Mouse (Mus musculus) mouse embryonic stem cell (cell line): ENCODE results near the gene Snx7.

Source experiments
- in situ Hi-C, 2 experiments: fragments of 300-500 bp; cut with MboI; formaldehyde crosslinking; loops; 1 replicate in 1 of 2; 3 replicates in 1 of 2; pipeline ENCODE4 v1.14.3; 2019 to 2020; ENCODE audit warnings: low sequenced_read_pairs in 2 of 2, low pct_unique_long_range_greater_than_20kb in 1 of 2, mixed read lengths in 1 of 2; ENCODE audit not compliant: unreplicated experiment in 1 of 2

Snx7 gene

DNA sequence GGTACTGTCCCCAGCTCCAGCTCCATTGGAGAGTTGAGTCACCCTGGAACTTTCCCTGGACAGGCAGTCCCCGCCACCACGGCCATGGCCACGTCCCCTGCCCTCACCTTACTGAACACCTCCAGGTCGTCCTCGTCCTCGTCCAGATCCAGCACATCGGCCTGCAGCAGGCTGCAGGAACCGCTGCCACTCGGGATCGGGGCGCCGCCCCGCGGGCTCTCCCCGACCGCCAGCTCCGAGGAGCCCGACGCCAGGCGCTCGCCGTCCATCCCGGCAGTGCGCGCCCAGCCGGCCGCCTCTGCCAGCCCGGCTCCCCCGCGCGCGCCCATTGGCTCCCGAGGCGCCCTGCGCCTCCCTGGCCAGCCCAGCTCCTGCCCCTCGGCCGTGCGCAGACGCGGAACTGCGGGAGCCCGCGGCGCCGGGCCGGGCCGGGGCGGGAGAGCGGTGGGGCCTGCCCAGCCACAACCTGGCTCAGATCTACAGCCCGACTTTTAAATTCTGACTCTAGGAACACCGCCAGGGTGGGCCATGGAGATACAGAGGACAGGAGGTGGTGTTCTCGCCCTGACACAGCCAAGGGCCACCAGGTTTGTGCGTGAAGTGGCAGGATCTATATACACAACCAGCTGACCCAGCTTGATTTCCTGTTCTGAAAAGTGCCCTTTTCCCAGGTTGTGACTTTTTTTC is at the start of gene Snx7:
Gene Snx7 (minus strand): TSS at position 300 of the 687 bp plus-strand sequence.
- in situ Hi-C loops, result no loop called here

DNA sequence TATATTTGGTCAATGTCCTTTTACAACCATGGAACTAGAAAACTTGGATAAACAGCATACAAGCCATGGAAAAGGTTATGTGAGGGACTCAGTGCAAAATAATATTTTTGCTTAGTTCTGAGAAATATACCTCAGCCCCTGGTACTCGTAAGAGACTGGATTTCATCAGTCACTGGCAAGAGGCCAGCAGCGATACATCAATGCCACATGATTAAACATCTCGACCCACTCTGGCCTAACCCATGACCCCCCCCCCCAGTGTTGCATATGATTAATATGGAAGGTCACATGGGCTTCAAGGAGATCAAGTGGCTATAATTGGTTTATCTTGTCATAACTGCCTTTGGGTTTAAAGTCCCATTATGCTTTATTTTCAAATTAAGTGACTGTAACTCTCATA is 46.7 kb upstream of the Snx7 start:
- in situ Hi-C loops, result no loop called here

DNA sequence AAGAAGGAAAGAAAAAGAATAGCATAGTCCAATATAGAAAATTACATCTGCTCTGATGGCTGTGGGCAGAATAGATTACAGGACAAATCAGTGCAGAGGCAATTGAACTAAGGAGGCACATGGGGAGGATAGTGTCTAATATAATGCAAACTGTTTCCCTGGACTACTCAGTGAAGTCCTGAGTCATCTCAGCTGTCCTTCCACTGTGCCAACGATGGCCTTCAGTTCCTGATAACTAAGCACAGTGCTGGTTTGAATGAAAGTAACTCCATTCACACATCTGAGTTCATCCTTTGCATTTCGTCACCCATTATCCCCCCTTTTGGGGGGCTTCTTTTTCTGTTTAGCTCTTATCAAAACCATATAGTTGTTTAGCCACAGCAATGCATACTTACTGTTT is 25.0 kb upstream of the Snx7 start:
- in situ Hi-C loops, result no loop called here

DNA sequence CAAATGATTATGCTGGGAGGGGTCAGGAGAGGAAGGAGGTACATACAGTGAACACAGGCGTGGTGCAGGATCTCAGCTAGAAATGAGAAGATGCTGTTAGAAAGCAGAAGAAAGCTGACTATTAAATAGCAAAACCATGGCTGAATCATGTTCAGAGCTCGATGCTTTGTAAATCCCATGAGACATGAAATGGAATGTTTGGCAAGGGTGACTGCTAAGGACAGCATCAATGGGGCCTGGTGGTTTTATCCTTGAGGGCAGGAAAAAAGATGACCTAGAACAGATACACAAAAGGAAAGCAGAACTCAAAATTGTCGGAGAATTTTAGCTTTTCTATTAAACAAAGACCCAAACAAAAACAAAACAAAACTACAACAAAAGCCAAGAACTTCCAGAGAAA is 6.7 kb upstream of the Snx7 start:
- in situ Hi-C loops, result no loop called here

DNA sequence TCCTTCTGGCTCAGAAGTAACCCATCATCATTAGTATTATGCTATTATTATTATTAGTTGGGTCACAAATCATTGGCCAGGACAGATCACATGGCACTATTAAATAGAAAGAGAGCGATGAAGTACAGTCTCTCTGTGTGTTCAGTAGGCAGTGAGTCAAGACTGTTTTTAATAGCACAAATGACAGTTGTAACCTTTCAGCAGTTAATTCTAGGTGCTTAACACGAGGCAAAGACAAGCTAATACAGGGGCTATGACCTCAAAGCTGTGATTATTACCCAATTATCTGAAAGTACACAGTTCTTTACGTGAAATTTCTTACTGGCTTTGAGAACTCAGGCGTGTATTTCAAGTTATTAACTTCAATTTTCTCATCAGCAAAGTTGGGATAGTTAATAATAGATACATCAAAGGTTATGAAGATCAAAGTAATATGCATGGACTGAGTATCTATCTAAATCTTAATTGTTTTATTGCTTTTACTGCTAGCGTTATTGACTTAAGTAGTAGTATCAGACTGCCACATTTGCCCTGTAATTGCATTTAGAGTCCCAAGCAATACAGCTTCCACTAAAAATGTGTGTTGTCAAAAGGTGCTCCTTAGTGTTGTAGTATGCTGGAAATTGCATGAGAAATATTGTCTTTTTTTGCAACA is 4.6 kb upstream of the Snx7 start:
- in situ Hi-C loops, result no loop called here

DNA sequence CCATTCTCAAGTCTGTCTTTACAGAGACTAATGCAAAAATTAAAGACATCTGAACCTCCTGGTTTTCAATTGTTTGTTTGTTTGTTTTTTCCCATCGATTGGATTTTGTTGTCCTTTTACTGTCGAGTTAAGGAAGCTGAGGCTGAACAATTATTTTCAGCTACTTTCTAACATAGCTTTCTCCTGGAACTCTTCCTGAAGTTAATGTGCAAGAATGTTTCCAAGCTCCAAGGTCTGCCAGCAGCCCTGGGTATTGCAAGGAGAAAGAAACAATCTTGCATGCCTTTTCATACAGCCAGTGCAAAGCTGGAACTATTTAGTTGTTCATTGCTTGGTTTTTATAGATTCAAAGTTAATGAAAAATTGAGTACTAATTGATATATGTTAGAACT is 584 bp upstream of the Snx7 start:
- in situ Hi-C loops, result no loop called here

DNA sequence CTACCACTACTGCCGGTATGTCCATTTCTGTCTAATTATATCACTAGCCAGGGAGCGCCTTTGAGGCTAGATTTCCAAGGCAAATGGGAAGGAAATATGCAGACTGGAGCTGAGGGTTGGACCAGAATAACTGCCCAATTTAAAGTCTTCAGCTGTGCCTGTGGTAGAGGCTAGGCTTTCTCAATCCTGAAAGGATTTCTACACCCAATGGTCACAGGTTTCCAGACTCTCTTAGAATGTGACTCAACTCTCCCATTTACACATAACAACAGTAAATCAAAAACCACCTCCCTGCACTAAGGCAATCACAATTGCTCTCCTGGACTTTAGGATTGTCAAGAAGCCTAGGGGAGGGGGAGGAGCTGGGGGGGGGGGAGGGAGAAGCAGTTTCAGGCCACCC is 645 bp downstream of the Snx7 start:
- in situ Hi-C loops, result no loop called here

DNA sequence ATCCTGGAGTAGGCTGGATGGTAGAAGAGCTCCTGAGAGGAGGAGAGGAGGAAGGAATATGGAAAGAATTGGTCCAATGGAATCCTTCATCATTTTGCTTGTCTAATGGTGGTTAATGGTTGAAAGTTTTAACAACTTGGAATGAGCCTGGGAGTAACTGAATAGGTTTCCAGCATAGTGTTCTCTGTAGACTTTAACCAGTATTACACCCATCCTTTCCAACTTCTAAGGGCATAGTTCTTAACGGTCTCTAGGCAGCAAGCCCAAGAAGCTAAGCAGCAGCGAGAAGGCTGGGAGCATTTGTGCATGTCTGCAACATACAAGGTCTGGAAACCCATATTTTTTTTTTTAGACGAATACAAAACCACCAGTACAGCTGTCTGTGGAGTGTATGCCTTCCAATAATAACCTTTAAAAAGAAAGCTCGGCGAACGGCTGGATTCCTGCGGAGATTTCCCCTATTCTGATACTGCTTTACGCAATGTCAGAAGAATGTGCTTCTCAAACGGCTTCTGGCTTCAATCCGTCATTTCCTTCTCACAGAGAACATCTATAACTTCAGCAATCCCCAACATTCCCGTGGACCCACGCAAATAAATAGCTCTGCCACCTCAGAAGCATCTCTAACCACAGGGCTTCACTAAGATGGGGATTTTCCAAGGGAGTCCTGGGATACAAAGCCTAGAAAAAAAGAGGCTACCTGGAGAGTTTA is 1.9 kb downstream of the Snx7 start:
- in situ Hi-C loops, result no loop called here

DNA sequence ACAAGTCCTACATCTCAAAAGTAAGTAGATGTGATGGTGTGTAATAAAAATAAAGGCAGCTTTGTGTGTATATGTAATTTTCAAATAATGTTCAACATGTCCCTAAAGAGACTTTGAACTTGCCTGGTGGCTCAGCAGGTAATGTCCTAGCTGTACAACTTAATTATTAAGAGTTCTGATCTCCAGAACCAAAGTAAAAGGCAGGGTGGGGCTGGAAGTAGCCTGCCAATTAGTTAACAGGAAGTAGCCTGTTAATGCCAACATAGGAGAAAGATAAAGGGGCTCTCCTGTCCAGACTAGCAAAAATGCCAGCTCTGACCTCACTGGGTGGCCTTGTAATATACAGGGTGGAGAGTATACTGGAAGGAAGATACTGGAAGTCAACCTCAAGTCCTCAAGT is 3.1 kb downstream of the Snx7 start:
- in situ Hi-C loops, result no loop called here

DNA sequence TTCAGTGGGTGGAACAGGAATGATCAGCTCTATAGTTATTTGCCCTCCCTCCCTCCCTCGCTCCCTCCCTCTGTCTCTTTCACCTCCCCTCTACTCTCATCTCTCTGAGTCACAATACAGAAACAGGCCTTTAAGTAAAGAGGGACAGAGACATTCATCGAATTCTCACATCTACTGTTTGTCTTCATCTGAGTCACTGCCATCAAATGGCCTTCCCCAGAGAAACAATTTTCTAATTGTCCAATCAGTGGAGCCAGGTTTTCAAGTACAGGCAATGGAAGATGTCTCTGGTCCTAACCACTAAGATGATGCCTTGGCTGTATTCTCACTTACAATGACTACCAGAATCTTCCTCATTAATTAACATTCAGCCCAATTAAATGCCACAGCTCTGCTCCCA is 5.8 kb downstream of the Snx7 start:
- in situ Hi-C loops, result no loop called here

DNA sequence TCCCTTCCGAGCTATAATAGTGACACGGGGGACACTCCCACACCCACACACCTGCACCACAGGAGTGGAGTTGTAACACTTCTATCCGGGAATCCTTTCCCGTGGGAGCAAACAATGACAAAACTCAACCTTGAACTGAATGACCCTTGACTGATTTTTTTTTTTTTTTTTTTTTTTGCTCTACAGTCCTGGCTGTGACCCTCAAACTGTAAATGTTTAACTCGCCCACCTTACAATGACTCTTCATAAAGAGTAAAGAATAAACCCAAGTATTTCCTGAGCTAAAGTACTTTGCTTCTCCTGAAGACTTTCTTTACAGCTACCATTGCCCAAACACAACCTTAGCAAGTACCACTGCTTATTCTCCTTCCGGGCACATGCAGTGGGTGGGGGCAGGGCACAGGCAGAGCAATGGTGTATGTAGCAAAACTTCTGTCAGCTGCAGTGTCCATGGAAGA is 6.7 kb downstream of the Snx7 start:
- in situ Hi-C loops, result no loop called here

DNA sequence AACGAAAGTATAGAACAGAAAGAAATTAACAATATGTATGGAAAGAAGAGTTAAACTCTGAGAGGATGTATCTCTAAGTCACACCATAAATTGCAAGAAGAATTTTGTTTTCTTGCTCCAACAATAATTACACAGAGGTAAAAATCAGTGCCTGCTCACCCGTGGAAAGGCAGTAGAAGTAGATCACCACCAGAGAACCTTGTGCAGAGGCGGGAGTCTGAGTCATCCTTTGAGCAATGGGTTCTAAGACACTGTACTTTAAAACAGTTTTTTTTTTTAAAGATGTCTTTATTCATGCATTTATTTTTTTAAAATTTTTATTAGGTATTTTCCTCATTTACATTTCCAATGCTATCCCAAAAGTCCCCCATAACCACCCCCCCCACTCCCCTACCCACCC is 9.7 kb downstream of the Snx7 start:
- in situ Hi-C loops, result no loop called here

DNA sequence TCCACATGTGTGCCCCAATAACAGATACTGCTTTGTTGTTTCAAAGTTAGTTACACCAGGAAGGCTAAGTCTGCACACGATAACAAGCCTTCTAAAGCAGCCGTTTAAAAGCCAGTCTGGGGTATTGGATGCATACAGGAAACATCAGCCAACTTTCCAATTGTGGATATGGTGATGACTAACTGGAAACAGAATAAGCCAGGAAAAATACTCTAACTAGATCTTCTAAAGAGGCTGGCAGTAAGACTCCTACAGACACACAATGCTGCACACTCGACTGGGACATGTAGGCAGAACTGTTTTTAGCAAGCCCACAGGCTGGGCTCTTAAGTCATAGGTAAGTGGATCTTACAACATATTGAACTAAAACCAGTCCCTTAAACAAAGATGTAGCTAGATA is 15.0 kb downstream of the Snx7 start:
- in situ Hi-C loops, result no loop called here

DNA sequence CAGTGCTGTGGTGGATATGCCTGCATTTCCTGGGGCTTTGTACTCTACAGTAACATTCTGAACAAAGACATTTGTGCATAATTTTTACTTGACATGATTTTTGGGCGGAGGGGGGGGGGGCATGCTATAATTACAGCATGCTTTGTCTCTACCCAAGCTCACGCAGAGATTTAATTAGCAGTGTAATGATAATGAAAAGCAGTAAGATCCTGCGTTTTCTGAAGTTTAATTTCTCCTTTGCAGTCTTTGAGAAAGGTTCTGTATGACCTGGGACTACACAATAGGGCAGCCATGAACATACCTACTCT is 16.7 kb downstream of the Snx7 start:
- in situ Hi-C loops, result no loop called here

DNA sequence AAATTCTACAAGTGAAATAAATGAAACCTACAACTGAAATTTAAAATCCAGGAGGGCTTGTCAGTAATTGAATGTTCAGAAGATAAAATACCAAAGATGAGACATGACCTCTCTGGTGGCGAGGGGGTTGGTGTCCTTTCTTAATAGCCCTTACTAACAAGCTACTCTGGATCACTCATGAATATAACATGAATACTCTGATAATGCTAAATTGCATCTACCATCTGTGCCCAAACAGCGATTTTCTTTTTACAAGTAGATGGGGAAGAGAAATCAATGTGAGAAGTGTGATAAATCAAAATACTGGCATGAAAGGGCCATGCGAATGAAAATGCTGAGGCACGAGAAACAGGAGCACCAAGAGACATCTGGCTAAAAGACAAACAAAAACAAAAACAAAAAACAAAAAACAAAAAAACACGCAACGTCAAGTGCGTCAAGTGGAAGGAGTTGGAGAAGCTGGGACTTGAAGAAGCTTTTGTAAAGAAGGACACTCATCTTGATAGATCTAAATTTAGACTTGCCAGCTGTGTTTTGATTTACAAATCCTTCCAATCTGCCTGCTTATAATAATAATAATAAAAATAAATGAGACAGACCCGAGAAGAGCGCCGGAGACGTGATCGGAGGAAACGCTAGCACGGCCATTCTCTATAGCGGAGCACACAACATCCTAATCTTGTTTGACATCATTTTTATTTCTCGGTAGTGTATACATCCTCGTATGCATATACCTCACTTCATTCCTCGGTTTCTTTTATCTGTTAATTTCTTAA is 17.3 kb downstream of the Snx7 start:
- in situ Hi-C loops, result no loop called here

DNA sequence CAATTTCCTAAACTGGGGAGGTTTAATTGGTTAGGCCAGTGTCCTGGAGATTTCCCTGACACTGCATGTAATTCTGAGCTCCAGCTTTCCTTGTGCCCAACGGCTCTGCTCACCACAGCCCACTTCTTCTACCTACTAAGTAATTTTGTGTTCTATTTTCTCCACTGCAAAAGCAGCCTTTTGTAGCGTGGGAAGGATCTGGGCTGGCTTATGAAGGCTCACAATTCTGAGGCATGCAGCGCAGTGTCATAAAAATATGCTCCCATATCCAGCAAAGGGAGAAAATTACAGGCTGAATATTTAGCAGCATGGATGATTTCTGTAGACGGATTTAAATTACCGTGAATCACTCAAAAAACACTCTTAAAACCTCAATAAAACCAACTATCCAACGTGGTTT is 19.9 kb downstream of the Snx7 start:
- in situ Hi-C loops, result no loop called here

DNA sequence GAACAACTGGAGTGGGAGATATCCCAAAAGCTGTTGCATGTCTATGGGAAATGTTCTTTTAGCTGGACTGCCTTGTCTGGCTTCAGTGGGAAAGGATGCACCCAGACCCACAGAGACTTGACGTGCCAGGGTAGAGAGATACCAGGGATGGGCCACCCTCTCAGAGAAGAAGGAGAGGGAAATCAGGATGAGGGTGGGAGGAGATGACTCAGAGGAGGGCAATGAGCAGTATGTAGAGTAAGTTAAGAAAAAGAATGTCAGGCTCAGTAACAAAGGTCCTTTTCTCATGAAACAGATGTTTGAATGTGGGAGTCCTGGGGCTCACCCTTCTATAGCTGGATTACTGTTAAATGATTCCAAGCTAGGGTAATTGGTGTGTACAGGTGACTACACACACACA is 26.1 kb downstream of the Snx7 start:
- in situ Hi-C loops, result no loop called here

DNA sequence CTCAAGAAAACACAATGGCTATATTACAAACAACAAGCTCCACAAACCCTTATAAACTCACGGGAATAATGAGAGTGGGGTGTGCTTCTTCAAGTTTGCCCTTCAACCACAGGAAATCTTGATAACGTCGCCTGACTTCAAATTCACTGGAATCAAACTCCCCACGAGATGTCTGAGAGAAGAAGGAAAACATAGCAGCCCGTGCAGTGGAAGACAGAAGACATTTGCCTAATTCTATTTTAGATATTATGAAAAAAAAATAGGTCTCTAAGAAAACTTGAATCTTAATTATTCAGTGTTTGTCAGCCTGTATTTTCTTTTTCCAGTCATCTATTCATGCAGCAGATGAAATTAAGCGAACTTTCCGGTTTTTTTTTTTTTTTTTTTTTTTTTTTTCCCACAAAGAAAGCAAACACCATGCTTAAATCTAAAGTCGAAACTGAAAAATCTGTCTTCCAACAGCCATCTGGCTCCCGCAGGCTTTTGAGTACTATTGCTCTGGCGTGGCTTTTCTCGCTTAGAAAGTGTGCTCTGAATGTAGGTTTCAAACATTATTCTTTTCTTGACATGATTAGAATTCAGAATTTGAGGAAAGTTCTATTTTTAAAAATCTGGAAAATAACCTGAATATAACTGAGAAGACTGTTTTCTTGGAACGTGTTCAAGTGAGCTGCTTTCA is 28.7 kb downstream of the Snx7 start:
- in situ Hi-C loops, result no loop called here

DNA sequence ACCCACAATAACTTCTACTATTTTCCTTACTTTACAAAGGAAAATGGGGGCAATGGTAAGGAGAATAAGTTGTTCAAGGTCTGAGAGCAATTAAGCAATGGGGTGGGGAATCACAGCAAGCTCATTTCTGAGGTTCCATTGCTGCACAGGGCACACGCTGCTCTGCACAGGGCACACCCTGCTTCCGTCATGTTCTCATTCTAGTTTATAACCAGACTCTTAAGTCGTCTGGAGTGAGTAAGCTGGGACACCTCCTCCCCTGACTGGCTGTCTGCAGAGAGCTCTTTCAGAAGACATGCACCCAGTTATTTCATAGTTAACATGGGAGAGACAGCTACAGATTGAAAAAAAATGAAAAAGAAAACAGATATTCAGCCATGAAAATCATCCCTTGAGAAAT is 30.7 kb downstream of the Snx7 start:
- in situ Hi-C loops, result no loop called here
